Mouse (Mus musculus): Measurements from ENCODE around the gene AI481877.

- TF ChIP-seq CTCF (IDR thresholded peaks at IDR 0.05) (no peak), EP300 (IDR thresholded peaks at IDR 0.05) (no peak)
These were observed 80.9 kb downstream of the AI481877 start for GRCm38 (mm10) chr4:59057929-59058328.

Data from lung, postnatal 0 days (tissue).